Mouse (Mus musculus) midbrain, postnatal 0 days (tissue): ENCODE measurements around the gene Mafk. TPM values are rescaled to one million over a fixed set of nuclear protein-coding genes. Genes with fewer than 3 reads are reported as not detected.
"Not testable (repeated sequence)": the region's sequence is repeated elsewhere in the genome, so short reads cannot be mapped to it uniquely, and the experiment has no call there.

ENCODE experiments used
- ATAC-seq: fragments of 200-750 bp; cut with Nextera tagmentation; 2 replicates; pipeline ENCODE4 v1.8.0; 2017; ENCODE audit warnings: moderate number of reproducible peaks, mild to moderate bottlenecking, moderate TSS enrichment, moderate library complexity; ENCODE audit not compliant: low FRiP score
- DNase-seq: peaks from one replicate; pipeline ENCODE4 v3.0.0-alpha.2; 2015; ENCODE audit warnings: low spot score
- H3K27ac ChIP-seq: fragments of 300-500 bp; sonication (generic); 2 replicates; pipeline ENCODE4 v1.5.1; 2014; ENCODE audit warnings: low read depth, mild to moderate bottlenecking, low read length, mixed read lengths
- H3K27me3 ChIP-seq: fragments of 300-500 bp; sonication (generic); 2 replicates; pipeline ENCODE4 v1.6.1; 2014; ENCODE audit warnings: low read length, control low read depth, mixed read lengths; ENCODE audit not compliant: insufficient read depth
- H3K36me3 ChIP-seq: fragments of 300-500 bp; sonication (generic); 2 replicates; pipeline ENCODE4 v1.6.1; 2014; ENCODE audit warnings: low read length, control low read depth, mixed read lengths; ENCODE audit not compliant: insufficient read depth
- H3K4me1 ChIP-seq: fragments of 300-500 bp; sonication (generic); 2 replicates; pipeline ENCODE4 v1.6.1; 2014; ENCODE audit warnings: mild to moderate bottlenecking, control low read depth, antibody characterized with exemption, low read length, mixed read lengths; ENCODE audit not compliant: insufficient read depth
- H3K4me2 ChIP-seq: fragments of 300-500 bp; sonication (generic); 2 replicates; pipeline ENCODE4 v1.6.1; 2014; ENCODE audit warnings: low read depth, mild to moderate bottlenecking, low read length, mixed read lengths; ENCODE audit not compliant: poor library complexity, severe bottlenecking
- H3K4me3 ChIP-seq: fragments of 300-500 bp; sonication (generic); 2 replicates; pipeline ENCODE4 v1.5.1; 2014; ENCODE audit warnings: low read depth, mild to moderate bottlenecking, low read length, moderate library complexity
- H3K9ac ChIP-seq: fragments of 300-500 bp; sonication (generic); replicated peaks from 2 replicates; pipeline ENCODE4 v1.6.1; 2014; ENCODE audit warnings: mild to moderate bottlenecking, low read length, moderate library complexity, mixed read lengths; ENCODE audit not compliant: poor library complexity, severe bottlenecking
- H3K9me3 ChIP-seq: fragments of 300-500 bp; sonication (generic); 2 replicates; pipeline ENCODE4 v1.6.1; 2016; ENCODE audit warnings: low read length, control low read depth
- CTCF ChIP-seq: IDR thresholded peaks from 2 replicates; pipeline ENCODE4 v1.5.1; 2016; ENCODE audit warnings: antibody characterized with exemption, mild to moderate bottlenecking
- whole genome bisulfite sequencing: fragments of 180-500 bp; shearing (Covaris S2); extraction: QIAGEN DNeasy Blood & Tissue Kit; methylation state at CpG from one replicate; pipeline ENCODE4 v1.1.7; 2014; 5-methylcytosine and 5-hydroxymethylcytosine counted together
- polyA plus RNA-seq: library from polyadenylated mRNA; unstranded; fragments of >200 nt; fragmentation: Nextera tagmentation; extraction: Ambion mirVana; gene quantifications from 2 replicates; pipeline ENCODE4 v1.2.1, GENCODE M21; 2015
- total RNA-seq: library from RNA; depleted of rRNA; stranded (reverse); fragments of >200 nt; gene quantifications from 2 replicates; pipeline ENCODE4 v1.2.3, GENCODE M21; 2014; rRNA removed

The Mafk gene
- total RNA-seq (15.2 and 17.8 TPM in 2 replicates), polyA plus RNA-seq (8.7 and 9.3 TPM in 2 replicates)

GRCm38 (mm10) chr5:139791227-139792158 lies at the start of gene Mafk:
Gene Mafk, plus strand, starts transcription at chr5:139791513.
- H3K4me3 ChIP-seq: peak within 1 kb of the TSS; percentile 70

GRCm38 (mm10) chr5:139742640-139743039 lies 48.7 kb upstream of the Mafk start:
- ATAC-seq, H3K4me3 ChIP-seq: not testable (repeated sequence)
- WGBS: 63% methylated on average over 3 of the region's 3 CpGs

More at GRCm38 (mm10) chr5:139791227-139792158, at the start of gene Mafk:
- 0 out of 2 replicates have a peak, but pooled peaks have one; percentile 5 for TF ChIP-seq CTCF
- Histone ChIP-seq H3K36me3 (no peaks in the 10 kb centered on the region), H3K4me2 (peak within 1 kb of the TSS; percentile 99), H3K27me3 (no peaks in the 10 kb centered on the region), H3K27ac (peak within 1 kb of the TSS; percentile 43; the same call in 1 of the 2 replicates), H3K9ac (peak within 1 kb of the TSS; percentile 65), H3K9me3 (no peaks in the 10 kb centered on the region), H3K4me1 (no peaks in the 10 kb centered on the region; the same call in 1 of the 2 replicates)
- DNase-seq (peak; percentile 85), ATAC-seq (peak; percentile 80)
- WGBS: under 1% methylated on average over 84 of the region's 92 CpGs

GRCm38 (mm10) chr5:139745771-139746170 lies 45.5 kb upstream of the Mafk start:
- peak; percentile 81 for TF ChIP-seq CTCF
- ATAC-seq (no peak; the same call in 1 of the 2 replicates), DNase-seq (peak; percentile 62)
- H3K9me3 ChIP-seq: no peaks in the 10 kb centered on the region
- H3K27me3 ChIP-seq: no peaks in the 10 kb centered on the region; the same call in 1 of the 2 replicates
- H3K36me3 ChIP-seq: peaks cover 8% of the 10 kb centered on the region
- H3K4me2 ChIP-seq: no peak overlapping the region
- H3K4me3 ChIP-seq: no peak overlapping the region
- 6% methylated on average over 3 of the region's 3 CpGs for WGBS
- no peaks in the 10 kb centered on the region for H3K4me1 ChIP-seq
- no peak overlapping the region for H3K9ac ChIP-seq
- no peak overlapping the region for H3K27ac ChIP-seq

More at GRCm38 (mm10) chr5:139742640-139743039, 48.7 kb upstream of the Mafk start:
- not testable (repeated sequence) for H3K27ac ChIP-seq, H3K9me3 ChIP-seq, H3K36me3 ChIP-seq, DNase-seq, H3K9ac ChIP-seq, H3K4me1 ChIP-seq, H3K27me3 ChIP-seq, H3K4me2 ChIP-seq

GRCm38 (mm10) chr5:139749413-139750125 lies 41.7 kb upstream of the Mafk start:
- DNase-seq (peak; percentile 19), ATAC-seq (no peak)
- no peak for TF ChIP-seq CTCF
- H3K27me3 ChIP-seq: no peaks in the 10 kb centered on the region; the same call in 1 of the 2 replicates
- H3K27ac ChIP-seq: no peak overlapping the region
- WGBS: 85% methylated on average over 16 of the region's 16 CpGs
- no peak overlapping the region for H3K4me3 ChIP-seq
- no peak overlapping the region for H3K9ac ChIP-seq
- no peaks in the 10 kb centered on the region for H3K4me1 ChIP-seq
- no peak overlapping the region for H3K4me2 ChIP-seq
- no peaks in the 10 kb centered on the region for H3K9me3 ChIP-seq
- H3K36me3 ChIP-seq: peaks cover 42% of the 10 kb centered on the region

- no peaks in the 10 kb centered on the region; the same call in 1 of the 2 replicates for H3K27me3 ChIP-seq
- no peak overlapping the region for H3K27ac ChIP-seq
- no peak overlapping the region for H3K4me2 ChIP-seq
- H3K4me3 ChIP-seq: no peak overlapping the region
- DNase-seq: peak; percentile 74
- no peaks in the 10 kb centered on the region for H3K9me3 ChIP-seq
- peak; percentile 95 for TF ChIP-seq CTCF
- H3K9ac ChIP-seq: no peak overlapping the region
- H3K36me3 ChIP-seq: peaks cover 51% of the 10 kb centered on the region
- ATAC-seq: peak; percentile 49
- H3K4me1 ChIP-seq: no peaks in the 10 kb centered on the region
Observed at GRCm38 (mm10) chr5:139750535-139750934, 40.8 kb upstream of the Mafk start.
